Mouse (Mus musculus) CH12F3 (cell line): Measurements from ENCODE around the gene Ocln.

Experiments used
- in situ Hi-C: fragments of 300-500 bp; cut with MboI; formaldehyde crosslinking; loops from 2 replicates; pipeline ENCODE4 v1.14.3; 2020; ENCODE audit warnings: low sequenced_read_pairs

Gene Ocln

DNA sequence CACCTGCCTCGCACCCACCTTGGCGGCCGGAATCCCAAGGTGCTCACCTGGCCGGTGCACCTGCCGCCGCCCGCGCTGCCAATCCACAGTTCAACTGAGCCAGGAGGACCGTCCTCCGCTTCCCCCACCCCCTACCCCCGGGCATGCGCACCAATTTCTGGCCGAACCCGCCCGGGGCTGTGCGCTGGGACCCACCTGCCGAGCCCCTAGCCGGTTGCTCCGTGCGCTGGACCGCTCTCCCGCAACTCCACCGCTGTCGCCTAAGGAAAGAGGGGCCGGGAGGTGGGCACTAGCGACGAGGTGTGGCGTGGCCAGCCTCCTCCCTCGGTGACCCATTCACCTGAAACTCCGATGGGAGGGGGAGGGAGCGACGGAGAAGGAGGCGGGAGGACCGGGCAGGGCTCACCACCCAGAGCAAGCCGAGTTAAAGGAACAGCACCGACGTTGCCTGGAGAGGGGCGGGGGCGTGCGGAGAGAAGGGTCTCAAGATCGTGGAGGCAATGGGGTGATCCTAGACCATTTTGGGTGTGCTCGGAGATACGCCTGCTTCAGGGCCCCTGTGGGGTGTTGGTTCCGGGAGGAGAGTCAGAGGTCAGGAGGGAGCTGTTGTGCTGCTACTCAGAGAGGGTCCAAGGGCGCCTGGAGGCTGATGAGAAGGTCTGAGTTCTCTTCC is at the start of gene Ocln:
Gene Ocln, minus strand, starts transcription at position 350 of the 673 bp plus-strand sequence.
- in situ Hi-C loops, result no loop called here

- in situ Hi-C loops, result no loop called here
Measured at GRCm38 (mm10) chr13:100601034-100601433, 48.5 kb upstream of the Ocln start.

- in situ Hi-C loops, result no loop called here
Measured at GRCm38 (mm10) chr13:100600317-100600716, 47.8 kb upstream of the Ocln start.

DNA sequence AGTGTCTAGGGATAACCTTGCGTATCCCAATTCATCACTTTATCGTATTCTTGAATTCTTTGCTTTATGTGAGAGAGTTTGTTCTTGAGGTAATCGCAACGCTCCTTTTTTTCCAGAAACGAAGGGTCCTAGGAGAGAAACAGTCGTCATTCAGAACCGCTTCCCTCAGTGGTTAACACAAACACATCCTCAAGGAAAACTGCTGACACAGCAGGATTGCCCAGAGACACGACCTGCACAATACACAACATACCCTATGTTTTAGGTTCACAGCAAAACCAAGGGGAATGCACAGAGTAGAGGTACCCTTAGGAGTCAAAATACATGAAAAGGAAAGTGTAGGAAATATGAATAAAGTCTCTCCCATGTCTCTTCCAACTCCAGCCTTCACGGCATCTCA is 44.8 kb upstream of the Ocln start:
- in situ Hi-C loops, result no loop called here

DNA sequence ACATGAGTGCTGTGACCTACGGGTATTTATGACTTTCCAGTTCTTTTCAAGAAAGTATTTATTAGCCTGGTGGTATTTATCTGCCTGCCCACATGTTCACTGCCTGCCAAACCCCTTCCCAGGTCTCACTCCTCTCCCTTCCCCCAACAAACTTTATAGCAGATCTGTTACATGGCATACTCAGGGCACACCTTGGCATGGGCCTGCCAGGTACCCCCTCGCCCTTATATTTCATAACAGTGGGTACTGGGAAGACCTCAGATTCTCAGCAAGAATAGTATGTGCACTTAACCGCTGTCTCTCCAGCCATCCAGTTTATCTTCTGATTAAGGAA is 43.0 kb upstream of the Ocln start:
- in situ Hi-C loops, result no loop called here

DNA sequence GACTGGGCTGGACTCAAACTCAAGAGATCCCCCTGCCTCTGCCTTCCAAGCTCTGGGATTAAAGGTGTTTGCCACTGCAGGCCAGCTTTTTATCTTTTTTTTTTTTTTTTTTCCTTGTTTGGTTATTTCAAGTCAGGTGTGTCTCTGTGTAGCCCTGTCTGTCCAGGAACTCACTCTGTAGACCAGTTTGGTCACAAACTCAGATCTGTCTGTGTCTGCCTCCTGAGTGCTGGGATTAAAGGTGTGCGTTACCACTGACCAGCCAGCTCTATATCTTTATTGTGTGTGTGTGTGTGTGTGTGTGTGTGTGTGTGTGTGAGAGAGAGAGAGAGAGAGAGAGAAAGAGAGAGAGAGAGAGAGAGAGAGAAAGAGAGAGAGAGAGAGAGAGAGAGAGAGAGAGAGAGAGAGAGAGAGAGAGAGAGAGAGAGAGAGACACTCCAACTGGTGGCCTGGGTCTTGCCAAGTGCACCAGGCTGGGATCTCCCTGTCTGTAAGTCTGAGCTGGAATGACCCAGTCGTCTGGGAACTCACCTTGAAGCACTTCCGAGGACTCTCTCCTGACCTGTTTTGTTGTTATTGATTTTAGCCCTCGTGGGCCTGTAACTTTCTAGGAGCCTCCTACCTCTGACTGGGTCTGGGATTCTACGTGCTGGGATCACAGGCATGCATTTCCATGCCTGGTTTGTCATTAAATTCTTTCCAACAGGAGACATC is 42.5 kb upstream of the Ocln start:
- in situ Hi-C loops, result no loop called here

DNA sequence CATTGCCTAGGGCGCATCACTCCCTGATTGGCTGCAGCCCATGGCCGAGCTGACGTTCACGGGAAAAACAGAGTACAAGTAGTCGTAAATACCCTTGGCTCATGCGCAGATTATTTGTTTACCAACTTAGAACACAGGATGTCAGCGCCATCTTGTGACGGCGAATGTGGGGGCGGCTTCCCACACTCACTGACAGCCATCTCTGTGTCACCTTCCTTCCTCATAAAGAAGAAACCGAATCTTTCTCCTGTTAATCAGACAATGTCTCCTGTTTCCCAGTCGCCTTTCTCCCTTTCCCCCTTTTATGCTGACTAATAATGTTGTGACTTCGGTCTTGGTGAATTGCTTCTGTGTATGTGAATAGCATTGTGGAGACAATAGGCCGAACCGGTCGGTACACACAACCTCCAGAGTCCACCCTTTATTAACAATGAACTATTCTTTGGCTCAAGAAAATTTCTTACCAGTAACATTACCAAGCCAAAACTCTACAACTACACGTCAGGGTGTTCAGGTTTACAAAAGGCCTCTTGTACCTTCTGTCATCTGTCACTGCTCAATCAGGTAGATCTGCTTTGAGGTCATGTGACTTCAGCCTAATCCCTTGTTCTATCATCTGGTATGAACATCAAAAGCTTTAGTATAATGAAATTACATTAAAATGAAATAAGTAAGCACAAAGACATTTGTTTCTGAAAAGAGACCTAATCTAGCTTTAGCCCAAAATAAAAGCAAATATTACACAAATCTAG is 41.7 kb upstream of the Ocln start:
- in situ Hi-C loops, result no loop called here

DNA sequence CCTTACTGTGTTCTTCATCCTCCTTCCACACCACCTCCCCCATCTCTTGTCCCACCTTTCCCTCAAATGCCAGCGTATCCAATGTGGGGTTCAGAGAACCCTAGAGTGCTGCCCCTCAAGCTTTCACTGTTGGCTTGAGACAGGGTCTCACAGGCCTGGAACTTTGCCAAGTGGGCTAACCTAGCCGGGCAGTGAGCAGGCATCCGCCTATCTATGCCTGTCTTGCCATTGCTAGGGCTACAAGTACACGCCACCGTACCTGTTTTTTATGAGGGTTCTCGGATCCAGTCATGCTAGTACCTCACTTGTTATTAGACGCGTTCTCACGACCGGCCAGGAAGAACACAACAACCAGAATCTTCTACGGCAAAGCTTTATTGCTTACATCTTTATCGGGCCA is 36.1 kb upstream of the Ocln start:
- in situ Hi-C loops, result no loop called here

- in situ Hi-C loops, result no loop called here
Measured at GRCm38 (mm10) chr13:100582144-100582543, 29.6 kb upstream of the Ocln start.

DNA sequence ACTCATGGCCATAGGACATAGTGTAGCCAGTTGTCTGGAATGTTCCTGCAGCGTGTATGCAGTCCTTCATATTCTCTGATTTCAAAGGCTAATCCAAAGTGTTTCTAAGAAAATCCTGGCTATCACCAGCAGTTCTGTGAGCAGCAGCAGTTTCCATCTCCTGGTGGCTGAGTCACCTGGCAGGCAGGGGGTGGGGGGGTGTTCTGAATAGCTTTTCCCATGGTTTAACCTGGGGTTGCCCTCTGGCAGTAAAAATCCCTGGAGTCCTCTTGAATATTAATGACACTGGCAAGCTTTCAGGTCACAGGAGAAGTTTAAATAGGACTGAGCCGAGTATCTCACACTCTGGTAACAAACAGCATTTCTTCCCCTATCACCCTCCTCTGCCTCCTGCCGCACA is 29.2 kb upstream of the Ocln start:
- in situ Hi-C loops, result no loop called here

DNA sequence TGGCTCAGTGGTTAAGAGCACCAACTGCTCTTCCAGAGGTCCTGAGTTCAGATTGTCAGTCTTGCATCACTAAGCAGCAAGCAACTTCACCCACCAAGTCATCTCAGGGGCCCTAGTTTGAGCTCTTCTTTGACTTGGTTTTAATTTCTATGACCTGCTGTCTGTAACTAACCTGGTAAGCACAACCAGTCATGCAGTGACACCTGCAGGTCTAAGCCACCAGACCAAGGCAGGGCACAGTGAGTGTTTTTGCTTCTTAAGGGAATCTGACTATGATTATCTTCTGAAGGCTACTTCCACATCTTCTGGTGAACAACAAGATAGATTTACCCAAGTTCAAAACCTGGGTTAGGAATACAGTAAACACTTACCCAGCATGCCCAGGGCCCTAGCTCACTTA is 27.4 kb upstream of the Ocln start:
- in situ Hi-C loops, result no loop called here

DNA sequence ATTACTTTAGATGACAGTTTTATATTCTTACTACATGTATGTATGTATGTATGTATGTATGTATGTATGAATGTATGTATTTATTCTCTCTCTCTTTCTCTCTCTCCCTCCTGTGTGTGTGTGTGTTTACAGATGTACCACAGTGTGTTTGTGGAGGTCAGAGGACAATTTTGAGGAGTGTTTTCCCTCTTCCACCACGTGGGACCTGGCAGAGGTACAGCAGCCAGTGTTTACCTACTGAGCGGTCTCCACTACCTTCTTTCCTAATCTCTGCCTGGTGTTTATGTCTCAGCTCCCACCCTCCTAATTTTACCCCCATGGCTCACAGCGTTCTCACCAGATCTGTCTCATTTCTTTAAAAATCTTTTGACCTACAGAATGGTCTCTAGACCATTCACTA is 26.7 kb upstream of the Ocln start:
- in situ Hi-C loops, result no loop called here

DNA sequence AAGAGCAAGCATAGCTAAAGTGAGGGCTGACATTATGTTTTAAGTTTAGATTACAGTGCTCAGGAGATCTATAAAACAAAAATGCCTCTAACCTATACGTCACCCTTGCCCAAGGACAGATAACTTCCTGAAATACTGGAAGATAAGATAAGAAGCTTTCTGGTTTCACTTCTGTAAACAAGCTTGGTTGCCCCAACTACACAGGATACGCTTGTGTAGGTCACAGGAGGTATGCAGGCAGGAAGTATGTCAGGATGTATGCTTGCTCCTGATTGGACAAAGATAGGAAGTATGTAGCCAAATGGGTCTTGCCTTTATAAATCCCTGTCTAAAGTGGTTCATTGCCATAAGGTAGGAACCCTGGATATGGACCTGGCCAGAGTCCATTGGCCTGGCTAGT is 23.4 kb upstream of the Ocln start:
- in situ Hi-C loops, result no loop called here

GRCm38 (mm10) chr13:100570713-100571112 is 18.2 kb upstream of the Ocln start:
- in situ Hi-C loops, result no loop called here

GRCm38 (mm10) chr13:100568359-100568758 is 15.8 kb upstream of the Ocln start:
- in situ Hi-C loops, result no loop called here

DNA sequence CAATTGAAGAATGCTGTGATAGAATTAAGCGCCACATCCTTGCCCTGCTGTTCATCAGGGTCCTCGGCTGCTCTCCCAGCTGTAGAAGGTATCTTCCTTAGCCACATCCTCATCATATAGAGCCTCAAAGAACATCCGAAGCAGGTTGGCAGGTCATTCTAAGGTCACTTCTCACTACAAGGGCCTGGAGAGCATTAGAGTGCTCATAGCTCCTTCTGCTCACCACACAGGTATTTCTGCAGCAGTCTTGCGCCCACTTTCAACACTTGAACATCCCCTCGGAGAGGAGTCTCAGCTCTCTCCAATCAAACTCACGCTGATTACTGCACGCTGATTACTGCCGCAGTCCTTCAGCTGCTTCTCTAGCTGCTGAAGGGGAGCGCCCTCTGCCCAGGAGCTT is 6.9 kb upstream of the Ocln start:
- in situ Hi-C loops, result no loop called here

DNA sequence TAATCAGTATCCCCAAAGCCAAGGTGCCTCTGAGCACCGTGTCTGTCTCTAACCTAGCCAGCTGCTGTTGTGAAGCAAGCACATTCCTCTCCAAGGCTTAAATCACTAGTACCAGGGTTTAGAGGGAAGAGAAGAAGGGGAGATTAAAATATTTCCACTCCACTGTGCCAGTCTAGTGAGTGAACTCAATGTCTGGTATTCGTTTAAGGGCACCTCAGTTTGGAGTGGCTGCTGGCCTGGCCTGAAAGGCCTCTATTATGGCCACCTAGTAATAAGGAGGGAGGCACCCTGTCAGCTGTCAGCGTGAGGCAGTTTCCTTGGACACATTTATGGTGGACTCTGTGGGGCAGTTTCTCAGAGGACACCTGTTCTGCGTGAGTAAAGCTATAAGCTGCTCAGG is 4.5 kb upstream of the Ocln start:
- in situ Hi-C loops, result no loop called here

DNA sequence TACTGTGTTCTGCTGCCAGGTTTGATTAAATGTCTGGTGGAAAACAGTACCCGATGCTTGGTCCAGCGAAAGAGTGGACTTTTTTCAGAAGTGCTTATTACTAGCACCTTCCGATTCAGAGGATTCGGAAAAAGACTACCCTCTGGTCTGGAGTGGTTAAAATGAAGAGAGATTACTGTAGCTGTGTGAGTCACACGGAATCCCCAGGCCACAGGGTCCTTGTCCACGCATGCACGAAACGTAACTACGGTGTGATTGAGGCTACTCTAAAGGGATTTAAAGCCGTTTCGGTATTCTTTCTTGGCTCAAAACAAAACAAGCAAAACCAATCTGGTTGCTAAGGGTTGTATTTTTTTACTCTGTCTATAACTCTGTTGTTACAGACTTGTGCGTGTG is 522 bp upstream of the Ocln start:
- in situ Hi-C loops, result no loop called here

GRCm38 (mm10) chr13:100552009-100552368 is 529 bp downstream of the Ocln start:
- in situ Hi-C loops, result no loop called here

GRCm38 (mm10) chr13:100551371-100552008 is 1.0 kb downstream of the Ocln start:
- in situ Hi-C loops, result no loop called here

- in situ Hi-C loops, result no loop called here
Measured at GRCm38 (mm10) chr13:100547269-100547668, 5.2 kb downstream of the Ocln start.

- in situ Hi-C loops, result no loop called here
Measured at GRCm38 (mm10) chr13:100545510-100545909, 7.0 kb downstream of the Ocln start.
